ENCODE assay signal across 21 mouse cellular contexts in the genomic region with DNA sequence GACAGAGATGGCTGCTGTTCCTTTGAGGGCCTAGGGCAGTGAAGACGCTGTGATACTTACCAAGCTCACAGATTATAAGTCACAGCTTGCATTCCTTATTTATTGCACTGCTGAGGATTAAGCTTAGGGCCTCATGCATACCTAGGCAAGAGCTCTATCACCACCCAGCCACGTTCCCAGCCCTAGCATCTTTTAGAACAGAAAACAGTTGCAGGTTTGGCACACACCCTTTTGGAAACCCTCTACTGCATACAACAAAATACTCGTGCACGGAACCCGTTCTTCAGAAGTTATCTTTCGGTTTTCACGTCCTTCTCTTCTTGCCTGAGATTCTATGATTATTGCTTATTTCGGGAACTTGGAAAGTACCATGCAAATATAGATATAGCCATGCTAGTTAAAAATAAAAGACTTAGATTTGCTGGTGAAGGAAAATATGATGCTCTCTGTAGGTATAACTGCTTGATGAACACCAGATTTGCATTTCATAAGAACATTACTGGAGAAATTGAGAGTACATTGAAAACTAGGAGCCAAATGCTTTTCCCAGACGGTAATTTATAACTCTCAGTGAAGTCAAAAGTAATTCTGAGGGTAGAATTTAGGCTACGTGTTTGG.
DNase-seq lines count a peak whose midpoint lies in the region; ATAC-seq and TF ChIP-seq lines count a peak whose summit lies in the region.
"Had no signal": no experiment of that assay in that cellular context is flagged by ENCODE, and none has a peak within 500 bp of the region (broad histone marks: within the 10 kb centered on the region; RNA-seq: fewer than 3 reads in every experiment).

No protein-coding gene starts in this region.

- intact Hi-C loops in heart, postnatal 25 days (cut with DNase I): no loop called here

- H3K9ac ChIP-seq in CH12.LX (ENCODE audit: insufficient read depth, low read depth): peak overlapping the region; percentile 67

- dilution Hi-C loops in CH12.LX (cut with MboI; ENCODE audit: extremely low pct_ligation_motif_present, extremely low pct_unique_long_range_greater_than_20kb, low sequenced_read_pairs): no loop called here

- H3K4me1 ChIP-seq in CH12.LX (ENCODE audit: control insufficient read depth in 1 of 2, insufficient read depth in 2 of 2): peaks cover 11 to 48% of the 10 kb centered on the region in 2 experiments
- no peaks in the 10 kb centered on the region for H3K4me1 ChIP-seq in thymus, adult 2 months (replicated peaks; ENCODE audit: control insufficient read depth, insufficient read depth, low read length)

- TF ChIP-seq POLR2A in CH12.LX (IDR thresholded peaks at IDR 0.05; ENCODE audit: low read depth, low read length): no peak
- no peak for TF ChIP-seq POLR2A in thymus, adult 2 months (IDR thresholded peaks at IDR 0.05; ENCODE audit: control insufficient read depth, extremely low read depth, insufficient read depth, low read length, poor library complexity)

- no peaks in the 10 kb centered on the region for H3K36me3 ChIP-seq in CH12.LX (replicated peaks in 1 of 2; ENCODE audit: control insufficient read depth in 1 of 2, insufficient read depth in 1 of 2, low read length in 1 of 2)
- no peaks in the 10 kb centered on the region for H3K36me3 ChIP-seq in thymus, adult 2 months (ENCODE audit: control insufficient read depth, insufficient read depth, low read length)
- H3K36me3 ChIP-seq: G1E had no signal

- peak overlapping the region; percentile 31 to 59 (median 46) for H3K4me3 ChIP-seq in CH12.LX (replicated peaks in 1 of 3; ENCODE audit: low read depth in 2 of 3, low read length in 2 of 3, poor library complexity in 1 of 3)
- no peak overlapping the region for H3K4me3 ChIP-seq in thymus, adult 2 months (ENCODE audit: control insufficient read depth, insufficient read depth, low read length)

- peaks cover 2% of the 10 kb centered on the region for H3K27me3 ChIP-seq in CH12.LX (replicated peaks)
- H3K27me3 ChIP-seq in thymus, adult 2 months (ENCODE audit: control insufficient read depth, insufficient read depth, low read length): no peaks in the 10 kb centered on the region
- H3K27me3 ChIP-seq: Patski had no signal

- 95% methylated on average over 10 of the region's 10 CpGs for WGBS in thymus, adult 2 months

- TF ChIP-seq RAD21 in CH12.LX (IDR thresholded peaks at IDR 0.05; ENCODE audit: low read depth, low read length): no peak; the same call in 1 of the 2 replicates

- peak; percentile 77 for ATAC-seq in frontal cortex, adult (ENCODE audit: low TSS enrichment)
- ATAC-seq: activated CD4-positive, CD25-positive, alpha-beta regulatory T cell, adult 4 months; CD4-positive, CD25-positive, alpha-beta regulatory T cell, adult 4 months; Patski had no signal

- no peaks in the 10 kb centered on the region for H3K9me3 ChIP-seq in CH12.LX (replicated peaks; ENCODE audit: low read length)
- H3K9me3 ChIP-seq: G1E had no signal

- no peak for DNase-seq in frontal cortex, adult 2 months (ENCODE audit: extremely low spot score in 1 of 2, low spot score in 1 of 2)
- DNase-seq in heart, adult 11 months: peak; percentile 57
- no peak for DNase-seq in heart, postnatal 25 days (ENCODE audit: low spot score)
- no peak for DNase-seq in CH12.LX (ENCODE audit: extremely low read depth)
- DNase-seq in thymus, adult 2 months: no peak
- DNase-seq: adrenal gland, adult 2 months; adrenal gland, adult 8-10 months; adrenal gland, postnatal 10 days; adrenal gland, postnatal 14 days; adrenal gland, postnatal 25 days; adrenal gland, postnatal 36 days; B cell, adult 2 months; cerebellum, adult 11 months; cerebellum, adult 11-12 months; cerebellum, adult 18-20 months; cerebellum, adult 2 months had no signal

- no peak for TF ChIP-seq CTCF in CH12.LX (conservative IDR thresholded peaks at IDR 0.05 in 1 of 2, IDR thresholded peaks at IDR 0.05 in 1 of 2; ENCODE audit: low read depth in 2 of 2, low read length in 2 of 2)
- no peak for TF ChIP-seq CTCF in thymus, adult 2 months (IDR thresholded peaks at IDR 0.05; ENCODE audit: borderline replicate concordance, control insufficient read depth, extremely low read depth, insufficient read depth, low read length, poor library complexity)

- peak; percentile 72; the same call in 1 of the 2 replicates for TF ChIP-seq EP300 in CH12.LX (IDR thresholded peaks at IDR 0.05; ENCODE audit: low read length)

- H3K4me2 ChIP-seq in CH12.LX (ENCODE audit: insufficient read depth, low read depth, poor library complexity, severe bottlenecking): peak overlapping the region; percentile 95

- in situ Hi-C loops in CH12.LX (cut with MboI; ENCODE audit: low pct_ligation_motif_present, low pct_unique_long_range_greater_than_20kb, low sequenced_read_pairs): no loop called here

- H3K79me2 ChIP-seq in CH12.LX (replicated peaks; ENCODE audit: control insufficient read depth, extremely low read depth, insufficient read depth, poor library complexity, severe bottlenecking): no peaks in the 10 kb centered on the region

- peak overlapping the region; percentile 89 for H3K27ac ChIP-seq in CH12.LX (ENCODE audit: insufficient read depth, low read depth)
- H3K27ac ChIP-seq in thymus, adult 2 months (ENCODE audit: control insufficient read depth, insufficient read depth, low read length): no peak overlapping the region

TF ChIP-seq in CH12.LX, 34 proteins besides CTCF, POLR2A, EP300 and RAD21:
- TF ChIP-seq MEF2A (IDR thresholded peaks at IDR 0.05; ENCODE audit: borderline replicate concordance, low read depth, low read length): peak; percentile 92
- TF ChIP-seq MAX (IDR thresholded peaks at IDR 0.05; ENCODE audit: low read length): peak; percentile 42; the same call in 1 of the 2 replicates
- TF ChIP-seq TBP (conservative IDR thresholded peaks at IDR 0.05; ENCODE audit: low read depth, low read length): no peak
- 0 out of 2 replicates have a peak, but pooled peaks have one; percentile 39 for TF ChIP-seq CHD2 (IDR thresholded peaks at IDR 0.05; ENCODE audit: low read length)
- TF ChIP-seq SMC3 (IDR thresholded peaks at IDR 0.05; ENCODE audit: low read depth, low read length): peak; percentile 5; the same call in 1 of the 2 replicates
- peak; percentile 66; the same call in 1 of the 2 replicates for TF ChIP-seq SIN3A (IDR thresholded peaks at IDR 0.05; ENCODE audit: low read length)
- TF ChIP-seq HCFC1 (IDR thresholded peaks at IDR 0.05; ENCODE audit: low read depth, low read length): peak; percentile 14
- no peak for TF ChIP-seq ELF1 (IDR thresholded peaks at IDR 0.05; ENCODE audit: low read depth, low read length)
- no peak for TF ChIP-seq ZMIZ1 (IDR thresholded peaks at IDR 0.05; ENCODE audit: low read depth, low read length)
- no peak for TF ChIP-seq ZC3H11A (IDR thresholded peaks at IDR 0.05; ENCODE audit: low read depth, low read length)
- peak; percentile 85 for TF ChIP-seq JUND (conservative IDR thresholded peaks at IDR 0.05; ENCODE audit: low read depth, low read length)
- TF ChIP-seq MXI1 (IDR thresholded peaks at IDR 0.05; ENCODE audit: low read depth, low read length): 0 out of 2 replicates have a peak, but pooled peaks have one; percentile 15
- peak; percentile 85 for TF ChIP-seq BHLHE40 (IDR thresholded peaks at IDR 0.05; ENCODE audit: low read depth, low read length)
- peak; percentile 43; the same call in 1 of the 2 replicates for TF ChIP-seq IRF4 (IDR thresholded peaks at IDR 0.05; ENCODE audit: low read depth, low read length)
- 0 out of 2 replicates have a peak, but pooled peaks have one; percentile 30 for TF ChIP-seq MAFK (IDR thresholded peaks at IDR 0.05; ENCODE audit: insufficient replicate concordance, low read length)
- TF ChIP-seq TCF12 (IDR thresholded peaks at IDR 0.05; ENCODE audit: low read depth, low read length): 0 out of 2 replicates have a peak, but pooled peaks have one; percentile 41
- TF ChIP-seq ETS1 (conservative IDR thresholded peaks at IDR 0.05; ENCODE audit: low read depth, low read length): peak; percentile 62; the same call in 1 of the 2 replicates
- peak; percentile 84 for TF ChIP-seq JUN (IDR thresholded peaks at IDR 0.05; ENCODE audit: insufficient read depth, low read depth, low read length)
- peak; percentile 59 for TF ChIP-seq MYC (IDR thresholded peaks at IDR 0.05; ENCODE audit: low read depth, low read length)
